Mouse (Mus musculus): ENCODE measurements around the gene Crlf1. TPM values are rescaled to one million over a fixed set of nuclear protein-coding genes. Genes with fewer than 3 reads are reported as not detected.
A peak's percentile ranks its signal among the peaks of the same experiment; 100 is the strongest.

Crlf1 gene
- polyA plus RNA-seq, 1 experiment from 2014 or later = 3.8 TPM

DNA sequence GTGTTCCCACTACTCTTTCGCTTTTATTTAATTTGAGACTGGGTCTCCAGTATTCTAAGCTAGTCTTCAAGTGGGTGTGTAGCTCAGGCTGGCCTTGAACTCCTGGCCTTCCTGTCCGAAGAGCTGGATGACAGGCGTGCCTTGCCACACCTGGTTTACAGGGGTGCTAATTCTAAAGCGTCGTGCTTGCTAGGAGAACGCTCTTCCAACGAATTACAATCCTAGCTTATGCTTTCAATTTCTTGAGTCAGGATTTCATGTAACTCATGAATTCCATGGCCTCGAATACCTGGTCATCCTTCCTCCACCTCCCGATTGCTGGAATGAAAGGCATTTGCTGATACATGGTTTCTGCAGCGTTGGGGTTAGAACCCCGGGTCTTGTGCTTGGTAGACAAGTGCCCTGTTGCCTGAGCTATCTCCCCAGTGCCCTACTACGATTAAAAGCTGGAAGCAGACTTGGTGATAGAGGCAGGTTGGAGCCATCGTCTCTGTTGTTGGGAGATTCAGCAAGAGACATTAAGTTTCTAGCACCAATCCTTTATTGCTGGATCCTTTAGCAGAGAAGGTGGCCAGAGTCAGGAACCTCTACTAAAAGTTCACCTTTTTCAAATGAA is 35.3 kb downstream of the Crlf1 start:
- H3K4me1 ChIP-seq (replicated peaks) = peaks cover 19% of the 10 kb centered on the region

DNA sequence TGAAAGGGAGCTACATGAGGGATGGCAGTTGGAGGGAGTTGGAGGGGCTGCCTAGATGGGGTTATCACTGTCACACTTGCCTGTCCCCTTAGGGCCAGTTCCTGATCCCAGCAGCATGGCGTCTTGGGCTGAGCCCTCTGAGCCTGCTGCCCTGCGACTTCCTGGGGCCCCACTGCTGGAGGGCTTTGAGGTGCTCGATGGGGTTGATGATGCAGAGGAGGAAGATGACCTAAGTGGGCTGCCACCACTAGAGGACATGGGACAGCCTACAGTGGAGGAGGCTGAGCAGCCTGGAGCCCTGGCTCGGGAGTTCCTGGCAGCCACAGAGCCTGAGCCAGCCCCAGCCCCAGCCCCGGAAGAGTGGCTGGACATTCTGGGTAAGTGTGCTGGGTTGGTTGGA is 36.3 kb downstream of the Crlf1 start:
- Histone ChIP-seq H3K27ac (no peak overlapping the region), H3K27me3 (no peaks in the 10 kb centered on the region), H3K4me3 (0 out of 2 replicates have a peak overlapping the region, but pooled peaks have one; percentile 10), H3K9ac (0 out of 2 replicates have a peak overlapping the region, but pooled peaks have one; percentile 14), H3K36me3 (peaks cover 46% of the 10 kb centered on the region), H3K4me1 (replicated peaks) (peaks cover 16% of the 10 kb centered on the region), H3K4me2 (peak overlapping the region; percentile 8; the same call in 1 of the 2 replicates), H3K9me3 (replicated peaks) (no peaks in the 10 kb centered on the region)
- ATAC-seq (replicated peaks; ENCODE audit: insufficient number of reproducible peaks, insufficient read depth, low FRiP score, low read depth) = no peak
- WGBS = 68% methylated on average over 5 of the region's 5 CpGs

More for the DNA sequence above, 35.3 kb downstream of the Crlf1 start:
- Histone ChIP-seq H3K36me3 (peaks cover 36% of the 10 kb centered on the region), H3K4me3 (peak overlapping the region; percentile 82), H3K27me3 (no peaks in the 10 kb centered on the region), H3K9me3 (replicated peaks) (no peaks in the 10 kb centered on the region), H3K9ac (peak overlapping the region; percentile 94), H3K27ac (peak overlapping the region; percentile 87), H3K4me2 (peak overlapping the region; percentile 76)
- no peak for ATAC-seq (replicated peaks; ENCODE audit: insufficient number of reproducible peaks, insufficient read depth, low FRiP score, low read depth)
- 20% methylated on average over 13 of the region's 13 CpGs for WGBS

DNA sequence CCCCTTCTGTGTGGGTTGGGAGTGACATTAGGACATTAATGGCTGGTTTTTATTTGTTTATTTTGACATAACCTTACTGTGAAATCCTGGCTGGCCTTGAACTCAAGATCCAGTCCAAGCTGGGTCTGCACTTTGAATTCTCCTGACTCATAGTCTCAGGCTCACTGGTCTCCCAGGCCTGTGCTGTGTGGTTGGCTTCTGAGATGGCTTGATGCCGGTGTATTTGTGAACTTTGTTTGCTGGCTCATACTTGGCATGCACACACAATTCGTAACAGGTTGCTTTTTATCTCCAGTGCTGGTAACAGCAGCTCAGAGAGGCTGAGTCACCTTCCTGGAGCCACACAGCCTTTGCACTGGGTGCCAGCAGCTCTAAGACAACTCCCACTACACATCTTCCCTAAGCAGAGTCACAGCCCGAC is 36.8 kb downstream of the Crlf1 start:
- H3K4me1 ChIP-seq (replicated peaks) = peaks cover 16% of the 10 kb centered on the region
- WGBS = 89% methylated on average over 3 of the region's 3 CpGs
- ATAC-seq (replicated peaks; ENCODE audit: insufficient number of reproducible peaks, insufficient read depth, low FRiP score, low read depth) = no peak
- H3K4me2 ChIP-seq = no peak overlapping the region
- no peaks in the 10 kb centered on the region for H3K9me3 ChIP-seq (replicated peaks)
- H3K9ac ChIP-seq = no peak overlapping the region
- H3K36me3 ChIP-seq = peaks cover 50% of the 10 kb centered on the region
- H3K27ac ChIP-seq = no peak overlapping the region
- no peaks in the 10 kb centered on the region for H3K27me3 ChIP-seq
- no peak overlapping the region for H3K4me3 ChIP-seq

DNA sequence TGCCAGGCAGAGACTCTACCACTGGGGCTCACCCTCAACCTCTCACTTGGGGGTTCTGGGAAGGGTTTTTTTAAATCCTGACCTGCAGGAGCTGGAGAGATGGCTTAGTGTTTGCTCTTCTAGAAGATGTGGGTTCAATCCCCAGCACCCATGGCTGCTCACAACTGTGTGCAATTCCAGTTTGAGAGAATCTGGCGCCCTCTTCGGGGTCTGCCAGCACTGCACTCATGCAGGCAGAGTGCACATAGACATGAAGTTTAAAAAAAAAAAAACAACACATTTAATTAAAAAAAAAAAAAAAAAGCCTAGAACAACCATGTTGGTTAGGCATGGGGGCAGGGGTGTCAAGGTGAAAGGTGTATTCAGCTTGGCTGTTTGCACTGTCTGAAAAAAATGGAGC is 37.4 kb downstream of the Crlf1 start:
- Histone ChIP-seq H3K4me3 (no peak overlapping the region), H3K9ac (no peak overlapping the region), H3K9me3 (replicated peaks) (no peaks in the 10 kb centered on the region), H3K4me2 (no peak overlapping the region), H3K27ac (no peak overlapping the region), H3K4me1 (replicated peaks) (peaks cover 16% of the 10 kb centered on the region), H3K36me3 (peaks cover 50% of the 10 kb centered on the region), H3K27me3 (no peaks in the 10 kb centered on the region)
- ATAC-seq (replicated peaks; ENCODE audit: insufficient number of reproducible peaks, insufficient read depth, low FRiP score, low read depth) = no peak
- WGBS = 90% methylated on average over 2 of the region's 2 CpGs

DNA sequence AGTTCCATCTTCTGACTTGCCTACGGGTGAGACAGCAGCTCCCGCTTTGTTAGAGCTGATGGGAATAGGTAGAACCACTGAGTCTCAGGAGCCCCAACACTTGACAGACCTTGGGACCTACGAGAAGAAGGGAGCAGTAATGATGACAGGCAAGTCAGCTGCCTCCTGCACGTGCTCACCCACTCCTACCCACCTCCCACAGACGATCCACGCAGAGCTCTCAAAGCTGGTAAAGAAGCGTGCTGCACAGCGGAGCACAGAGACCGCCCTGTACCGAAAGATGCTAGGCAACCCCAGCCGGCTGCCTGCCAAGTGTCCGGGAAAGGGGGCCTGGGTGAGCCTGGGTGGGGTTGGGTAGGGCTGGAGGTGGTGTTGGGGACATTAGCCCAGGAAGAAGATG is 41.3 kb downstream of the Crlf1 start:
- H3K36me3 ChIP-seq = peaks cover 66% of the 10 kb centered on the region
- no peak overlapping the region for H3K4me3 ChIP-seq
- no peak overlapping the region for H3K9ac ChIP-seq
- 92% methylated on average over 12 of the region's 12 CpGs for WGBS
- H3K4me1 ChIP-seq (replicated peaks) = peaks cover 9% of the 10 kb centered on the region
- no peak for ATAC-seq (replicated peaks; ENCODE audit: insufficient number of reproducible peaks, insufficient read depth, low FRiP score, low read depth)
- no peaks in the 10 kb centered on the region for H3K27me3 ChIP-seq
- H3K27ac ChIP-seq = no peak overlapping the region
- no peak overlapping the region for H3K4me2 ChIP-seq
- no peaks in the 10 kb centered on the region for H3K9me3 ChIP-seq (replicated peaks)

DNA sequence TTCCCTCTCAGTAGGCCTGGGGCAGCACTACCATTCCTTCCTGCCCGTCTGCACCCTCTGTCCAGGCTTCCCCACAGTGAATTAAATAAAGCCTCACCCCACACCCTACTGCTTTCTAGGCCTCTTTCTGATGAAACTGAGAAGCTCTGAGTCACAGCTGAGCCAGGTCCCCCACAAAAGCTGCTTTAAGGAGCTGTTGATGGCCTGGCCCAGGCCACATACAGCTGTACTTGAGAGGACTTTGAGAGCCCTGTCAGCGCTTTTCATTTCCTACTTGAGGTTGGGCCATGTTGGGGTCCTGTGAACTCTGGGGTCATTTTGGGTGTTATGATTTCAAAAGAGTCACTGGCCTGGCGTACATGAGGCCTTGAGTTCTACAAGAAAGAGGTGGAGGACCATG is 42.3 kb downstream of the Crlf1 start:
- peaks cover 60% of the 10 kb centered on the region for H3K36me3 ChIP-seq
- H3K9me3 ChIP-seq (replicated peaks) = no peaks in the 10 kb centered on the region
- no peak overlapping the region for H3K9ac ChIP-seq
- peaks cover 10% of the 10 kb centered on the region for H3K4me1 ChIP-seq (replicated peaks)
- no peak overlapping the region for H3K4me2 ChIP-seq
- no peaks in the 10 kb centered on the region for H3K27me3 ChIP-seq
- WGBS = 70% methylated on average over 3 of the region's 3 CpGs
- no peak overlapping the region for H3K4me3 ChIP-seq
- H3K27ac ChIP-seq = no peak overlapping the region
- no peak for ATAC-seq (replicated peaks; ENCODE audit: insufficient number of reproducible peaks, insufficient read depth, low FRiP score, low read depth)

DNA sequence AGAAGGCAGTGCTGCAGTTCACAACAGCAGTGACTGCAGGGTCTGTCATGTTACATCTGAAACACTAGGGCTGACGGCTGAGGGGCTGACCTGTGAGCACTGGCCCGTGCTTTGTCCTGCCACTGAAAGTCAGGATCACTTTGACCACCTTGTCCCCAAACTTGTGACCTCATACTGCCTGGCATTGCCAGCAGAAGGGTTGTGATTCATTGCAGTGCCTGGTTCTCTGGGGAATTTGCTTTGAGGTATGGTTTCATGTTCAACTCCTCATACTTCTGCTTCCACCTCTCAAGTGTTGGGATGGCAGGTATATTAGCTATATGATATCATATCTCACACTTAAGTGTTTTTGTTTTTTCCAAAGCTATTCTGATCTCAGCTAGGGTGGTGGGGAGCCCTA is 42.7 kb downstream of the Crlf1 start:
- Histone ChIP-seq H3K4me3 (no peak overlapping the region), H3K36me3 (peaks cover 55% of the 10 kb centered on the region), H3K27me3 (no peaks in the 10 kb centered on the region), H3K9ac (no peak overlapping the region), H3K27ac (no peak overlapping the region), H3K4me2 (no peak overlapping the region), H3K4me1 (replicated peaks) (peaks cover 14% of the 10 kb centered on the region), H3K9me3 (replicated peaks) (no peaks in the 10 kb centered on the region)
- ATAC-seq (replicated peaks; ENCODE audit: insufficient number of reproducible peaks, insufficient read depth, low FRiP score, low read depth) = no peak
- 72% methylated on average over 2 of the region's 2 CpGs for WGBS

DNA sequence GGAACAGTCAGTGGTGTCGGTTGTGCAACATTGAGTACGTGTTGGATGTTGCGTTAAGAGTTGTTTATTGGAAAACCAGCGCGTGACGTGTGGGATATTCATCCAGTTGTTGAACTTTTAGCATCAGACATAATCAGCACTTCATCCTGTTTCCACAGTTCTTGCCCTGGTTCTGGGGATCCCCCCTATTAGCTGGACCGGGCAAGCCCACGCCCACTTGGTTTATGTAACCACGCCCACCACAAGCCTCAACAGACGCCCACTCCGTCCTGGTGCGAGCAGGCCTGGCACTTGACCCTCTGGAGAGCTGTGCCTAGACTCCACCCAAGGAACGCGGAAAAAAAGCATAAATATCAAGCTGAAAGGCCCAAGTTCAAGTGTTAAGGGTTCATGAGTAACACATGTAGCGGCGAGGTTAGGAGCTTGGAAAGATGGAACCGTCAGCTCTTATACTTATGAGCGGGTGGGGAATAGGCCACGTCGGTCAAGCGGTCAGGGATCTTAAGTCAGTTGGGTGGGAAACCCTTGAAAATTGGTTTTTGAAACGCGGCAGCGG is 45.1 kb downstream of the Crlf1 start:
- Histone ChIP-seq H3K9me3 (replicated peaks) (no peaks in the 10 kb centered on the region), H3K4me3 (peak overlapping the region; percentile 89), H3K9ac (peak overlapping the region; percentile 58), H3K27me3 (no peaks in the 10 kb centered on the region), H3K36me3 (peaks cover 32% of the 10 kb centered on the region), H3K4me1 (replicated peaks) (peaks cover 34% of the 10 kb centered on the region), H3K27ac (peak overlapping the region; percentile 96), H3K4me2 (peak overlapping the region; percentile 93)
- ATAC-seq (replicated peaks; ENCODE audit: insufficient number of reproducible peaks, insufficient read depth, low FRiP score, low read depth) = no peak
- WGBS = 14% methylated on average over 24 of the region's 24 CpGs

DNA sequence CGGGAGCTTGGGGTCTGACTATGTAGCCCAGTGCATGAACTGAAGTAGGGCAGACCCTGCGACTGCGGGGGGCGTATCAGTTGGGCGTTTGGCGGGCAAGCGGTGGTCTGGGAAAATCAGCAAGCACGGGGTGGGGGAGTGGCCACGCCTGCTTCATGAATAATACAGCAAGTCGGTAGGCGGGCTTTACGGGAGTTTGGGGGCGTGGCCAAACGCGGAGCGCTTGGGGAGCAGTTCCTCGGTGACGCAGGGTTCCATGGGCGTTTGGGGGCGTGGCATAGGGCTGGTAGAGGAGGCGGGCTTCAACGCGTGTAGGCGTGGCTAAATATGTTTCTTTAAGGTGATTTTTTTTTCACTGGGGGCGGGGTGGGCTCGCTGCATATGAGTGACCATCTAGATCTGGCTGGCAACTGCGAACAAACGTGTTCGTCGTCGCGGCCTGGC is 45.7 kb downstream of the Crlf1 start:
- peaks cover 34% of the 10 kb centered on the region for H3K4me1 ChIP-seq (replicated peaks)
- peaks cover 26% of the 10 kb centered on the region for H3K36me3 ChIP-seq
- peak overlapping the region; percentile 89 for H3K4me3 ChIP-seq
- H3K27ac ChIP-seq = peak overlapping the region; percentile 96
- ATAC-seq (replicated peaks; ENCODE audit: insufficient number of reproducible peaks, insufficient read depth, low FRiP score, low read depth) = peak; percentile 78
- no peaks in the 10 kb centered on the region for H3K9me3 ChIP-seq (replicated peaks)
- H3K9ac ChIP-seq = peak overlapping the region; percentile 91
- peak overlapping the region; percentile 93 for H3K4me2 ChIP-seq
- under 1% methylated on average over 32 of the region's 32 CpGs for WGBS
- H3K27me3 ChIP-seq = no peaks in the 10 kb centered on the region

DNA sequence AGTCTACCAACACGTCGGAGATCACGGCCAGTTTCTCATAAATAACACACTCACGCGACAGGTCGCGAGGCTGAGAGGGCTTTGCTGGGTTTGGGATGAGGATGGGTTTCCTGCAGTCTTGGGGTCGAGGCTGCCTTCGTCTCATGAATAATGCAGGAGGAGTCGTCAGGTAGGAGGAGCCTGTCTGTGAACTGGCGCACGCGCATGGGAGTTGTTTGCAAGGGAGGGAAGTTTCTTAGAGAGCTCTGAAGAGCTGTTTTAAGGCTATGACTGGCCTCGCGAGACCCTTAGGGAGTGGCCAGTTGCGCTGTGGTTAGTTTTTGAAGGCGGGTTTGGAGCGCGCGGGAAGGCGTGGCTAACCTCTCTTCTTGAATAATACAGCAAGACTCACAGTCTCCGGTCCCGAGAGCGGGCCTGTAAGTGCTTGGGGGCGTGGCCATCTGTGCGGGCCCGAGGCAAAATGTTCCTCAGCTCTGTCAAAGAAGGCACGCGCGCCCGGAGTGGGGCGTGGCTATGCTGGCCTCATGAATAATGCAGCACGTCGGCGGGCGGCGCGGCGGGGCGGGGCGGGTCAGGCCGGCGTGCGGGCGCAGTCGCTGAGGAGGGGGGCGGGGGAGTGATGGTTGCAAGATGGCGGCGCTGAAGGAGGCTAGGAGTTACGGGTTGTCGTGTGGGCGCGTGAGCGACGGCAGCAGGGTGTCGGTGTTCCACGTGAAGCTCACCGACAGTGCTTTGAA is 46.3 kb downstream of the Crlf1 start, which contains the start of gene Ell:
Ell (plus strand) TSS at position 381 of the 737 bp plus-strand sequence.
- Histone ChIP-seq H3K27ac (peak within 1 kb of the TSS; percentile 96), H3K4me3 (peak within 1 kb of the TSS; percentile 89), H3K9me3 (replicated peaks) (no peaks in the 10 kb centered on the region), H3K27me3 (no peaks in the 10 kb centered on the region), H3K4me2 (peak within 1 kb of the TSS; percentile 93), H3K36me3 (peaks cover 21% of the 10 kb centered on the region), H3K4me1 (replicated peaks) (peaks cover 38% of the 10 kb centered on the region), H3K9ac (peak within 1 kb of the TSS; percentile 91)
- ATAC-seq (replicated peaks; ENCODE audit: insufficient number of reproducible peaks, insufficient read depth, low FRiP score, low read depth) = peak; percentile 89
- WGBS = under 1% methylated on average over 58 of the region's 58 CpGs

DNA sequence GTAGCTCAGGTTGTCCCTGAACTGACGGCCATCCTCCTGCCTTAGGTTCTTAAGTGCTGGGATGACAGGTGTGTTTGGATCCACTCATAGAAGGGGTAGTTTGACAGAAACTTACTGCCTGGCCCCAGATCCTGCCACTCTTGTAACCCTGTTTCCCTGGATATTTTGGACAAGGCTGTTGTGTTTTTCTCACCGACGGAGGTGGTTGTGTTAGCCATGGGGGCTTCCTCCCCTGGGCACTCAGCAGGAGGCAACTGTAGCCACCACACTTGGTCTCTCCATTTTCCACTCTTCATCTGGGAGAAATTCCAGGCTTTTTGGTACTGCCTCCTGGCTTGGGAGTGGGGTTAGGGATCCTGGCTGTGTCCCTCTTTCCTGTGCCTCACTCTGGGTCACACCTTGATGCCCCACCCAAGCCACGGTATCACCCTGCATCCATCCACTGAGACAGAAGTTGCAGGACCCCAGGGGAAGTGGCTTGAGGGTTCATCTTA is 47.1 kb downstream of the Crlf1 start:
- ATAC-seq (replicated peaks; ENCODE audit: insufficient number of reproducible peaks, insufficient read depth, low FRiP score, low read depth) = no peak
- H3K27ac ChIP-seq = peak overlapping the region; percentile 96
- 7% methylated on average over 4 of the region's 4 CpGs for WGBS
- H3K36me3 ChIP-seq = peaks cover 16% of the 10 kb centered on the region
- H3K9me3 ChIP-seq (replicated peaks) = no peaks in the 10 kb centered on the region
- H3K4me2 ChIP-seq = peak overlapping the region; percentile 93
- peaks cover 40% of the 10 kb centered on the region for H3K4me1 ChIP-seq (replicated peaks)
- peak overlapping the region; percentile 89 for H3K4me3 ChIP-seq
- peak overlapping the region; percentile 91 for H3K9ac ChIP-seq
- H3K27me3 ChIP-seq = no peaks in the 10 kb centered on the region

All from heart, embryonic 15.5 days (tissue).